Mouse (Mus musculus): ENCODE measurements around the gene F2r. TPM values are rescaled to one million over a fixed set of nuclear protein-coding genes. Genes with fewer than 3 reads are reported as not detected.

The F2r gene
- total RNA-seq, 1 experiment from 2014 or later, result 16.2 TPM

DNA sequence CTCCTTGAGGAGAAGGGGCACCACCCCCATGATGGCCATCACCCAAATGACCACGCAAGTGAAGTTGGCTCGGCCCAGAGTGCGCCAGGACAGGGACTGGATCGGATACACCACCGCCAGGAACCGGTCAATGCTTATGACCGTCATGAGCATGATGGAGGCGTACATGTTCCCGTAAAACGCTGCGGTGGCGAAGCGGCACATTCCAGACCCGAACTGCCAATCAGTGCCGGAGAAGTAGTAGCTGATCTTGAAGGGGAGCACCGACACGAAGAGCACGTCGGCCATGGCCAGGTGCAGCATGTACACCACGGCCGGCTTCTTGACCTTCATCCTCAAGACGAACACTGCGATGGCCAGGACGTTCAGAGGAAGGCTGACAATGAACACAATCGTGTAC, 14.0 kb downstream of the F2r start:
- no peak for ATAC-seq (replicated peaks; ENCODE audit: insufficient number of reproducible peaks, low FRiP score, low TSS enrichment, poor library complexity, severe bottlenecking)

DNA sequence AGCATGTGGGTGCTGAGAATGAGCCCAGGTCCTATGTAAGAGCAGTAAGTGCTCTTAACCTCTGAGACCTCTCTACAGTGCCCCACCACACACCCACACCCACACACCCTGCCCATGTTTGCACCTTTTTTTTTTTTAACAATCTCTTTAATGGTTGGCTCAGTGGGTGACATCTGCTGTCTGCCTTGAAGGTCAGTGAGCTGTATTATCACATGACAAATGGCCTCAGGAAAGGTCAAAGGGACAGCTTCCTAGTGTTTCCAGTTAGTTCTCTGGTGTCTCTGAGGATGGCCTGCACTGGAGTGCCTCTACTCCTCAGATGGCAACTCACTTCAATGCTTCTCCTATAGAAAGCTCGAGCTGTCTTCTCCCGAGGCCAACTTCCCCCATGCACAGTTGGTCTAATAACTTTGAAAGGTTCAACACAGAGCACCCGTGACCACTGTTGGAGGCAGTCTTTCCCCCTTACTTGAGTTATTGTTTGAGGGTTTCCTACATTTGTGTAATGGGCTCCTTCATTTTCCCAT, 18.4 kb downstream of the F2r start:
- ATAC-seq (replicated peaks; ENCODE audit: insufficient number of reproducible peaks, low FRiP score, low TSS enrichment, poor library complexity, severe bottlenecking), result no peak

DNA sequence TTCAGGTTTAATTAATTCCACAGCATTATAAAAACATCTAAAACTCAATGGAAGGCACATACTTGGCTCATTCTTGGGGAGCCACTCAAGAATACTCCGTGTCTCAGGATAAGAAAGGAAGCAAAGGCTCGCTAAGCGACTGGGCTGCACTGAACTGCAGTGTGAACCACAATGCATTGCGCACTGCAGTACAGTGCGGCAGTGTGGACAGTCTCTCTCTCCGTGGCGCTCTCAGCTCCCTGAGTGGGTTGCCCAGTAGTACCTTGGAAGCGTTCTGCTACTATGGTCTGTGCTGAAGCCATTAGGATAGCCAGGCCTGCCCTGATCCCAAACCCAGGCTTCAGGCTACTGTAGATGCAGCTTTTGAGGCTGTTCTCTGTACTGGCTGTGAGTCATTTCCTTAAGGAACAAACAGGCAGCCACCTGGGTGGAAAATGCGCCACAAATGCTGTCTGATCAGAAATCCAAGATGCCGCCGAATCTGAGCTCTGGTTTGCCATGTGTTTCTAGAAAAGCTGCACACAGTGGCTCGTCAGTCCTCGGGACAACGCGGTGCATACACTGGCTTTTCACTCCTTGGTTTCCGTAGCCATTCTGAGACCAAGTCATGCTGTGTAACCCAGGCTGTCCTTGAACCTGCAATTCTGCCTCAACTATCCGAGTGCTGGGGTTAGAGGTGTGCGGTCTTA, 19.9 kb downstream of the F2r start:
- no peak for ATAC-seq (replicated peaks; ENCODE audit: insufficient number of reproducible peaks, low FRiP score, low TSS enrichment, poor library complexity, severe bottlenecking)

DNA sequence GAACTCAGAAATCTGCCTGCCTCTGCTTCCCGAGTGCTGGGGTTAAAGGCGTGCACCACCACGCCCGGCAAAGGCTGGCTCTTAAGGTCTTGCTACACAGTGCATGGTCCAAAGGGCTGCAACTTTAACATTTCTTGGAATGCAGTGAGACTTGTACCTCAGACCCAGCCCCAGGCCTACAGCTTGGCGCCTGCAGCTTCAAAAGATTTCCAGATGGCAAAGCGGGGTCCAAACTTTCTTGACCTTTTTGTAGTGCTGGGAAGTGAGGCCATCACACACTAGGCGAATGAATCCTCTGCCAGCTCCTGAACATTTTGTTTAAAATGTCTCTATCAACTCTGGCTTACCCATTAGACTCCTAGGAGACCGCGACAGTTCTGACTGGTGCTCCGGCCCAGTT, 20.7 kb downstream of the F2r start:
- no peak for ATAC-seq (replicated peaks; ENCODE audit: insufficient number of reproducible peaks, low FRiP score, low TSS enrichment, poor library complexity, severe bottlenecking)

DNA sequence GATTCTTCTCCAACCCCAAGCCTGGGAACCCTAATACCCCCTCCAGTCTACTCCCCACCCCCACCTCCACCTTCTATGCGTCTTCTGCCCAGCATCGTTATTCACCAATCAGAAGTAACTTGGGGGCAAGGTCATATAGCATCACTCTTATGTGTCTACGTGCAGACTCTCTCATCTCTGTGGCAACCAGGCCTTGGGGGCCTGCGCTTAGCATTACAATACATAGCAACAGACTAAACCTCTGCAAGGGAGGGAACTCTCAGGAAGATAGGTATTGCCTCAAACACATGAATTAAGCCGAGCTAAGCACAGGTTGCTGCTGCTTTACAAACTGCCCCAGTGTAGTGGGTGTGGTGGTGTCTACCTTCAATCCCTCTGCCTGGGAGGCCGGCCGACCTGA, 21.6 kb downstream of the F2r start:
- ATAC-seq (replicated peaks; ENCODE audit: insufficient number of reproducible peaks, low FRiP score, low TSS enrichment, poor library complexity, severe bottlenecking), result no peak

DNA sequence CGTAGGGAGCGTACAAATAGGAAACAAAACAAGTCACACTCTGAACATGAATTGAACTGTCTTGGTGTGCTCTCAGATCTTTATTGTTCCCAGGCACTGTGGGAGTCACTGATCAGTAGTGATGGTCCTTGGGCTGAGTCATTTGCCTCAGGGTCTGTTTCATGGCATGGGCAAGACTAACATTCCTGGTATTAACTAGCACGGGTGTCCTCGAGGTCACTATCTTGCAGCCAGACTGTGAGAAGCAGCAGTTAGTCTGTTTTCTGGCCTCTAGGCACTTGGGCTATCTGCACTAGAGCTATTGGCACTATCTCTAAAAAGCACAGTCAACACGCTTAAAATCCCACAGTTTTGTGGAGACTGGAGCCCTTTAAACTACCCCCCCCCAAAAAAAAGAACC, 22.4 kb downstream of the F2r start:
- ATAC-seq (replicated peaks; ENCODE audit: insufficient number of reproducible peaks, low FRiP score, low TSS enrichment, poor library complexity, severe bottlenecking), result no peak

DNA sequence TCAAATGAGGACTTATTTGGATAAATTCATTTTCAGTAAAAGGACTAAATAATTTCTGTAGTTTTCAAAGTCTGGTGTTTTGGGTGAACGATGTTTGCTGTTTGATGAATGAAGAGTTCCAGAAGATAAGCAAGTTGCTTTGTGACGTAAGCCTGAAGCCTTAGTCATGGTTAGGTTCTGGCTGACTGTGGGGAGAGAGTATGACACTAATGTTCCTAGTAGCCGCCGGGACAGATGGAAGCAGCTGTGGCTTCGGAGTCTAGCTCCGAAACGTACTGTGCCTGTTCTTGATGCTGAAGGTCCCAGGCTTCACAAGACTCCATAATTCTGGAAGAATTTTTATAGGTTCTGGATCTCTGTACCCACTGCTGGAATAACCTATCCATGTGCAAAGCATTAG, 22.9 kb downstream of the F2r start:
- ATAC-seq (replicated peaks; ENCODE audit: insufficient number of reproducible peaks, low FRiP score, low TSS enrichment, poor library complexity, severe bottlenecking), result no peak

DNA sequence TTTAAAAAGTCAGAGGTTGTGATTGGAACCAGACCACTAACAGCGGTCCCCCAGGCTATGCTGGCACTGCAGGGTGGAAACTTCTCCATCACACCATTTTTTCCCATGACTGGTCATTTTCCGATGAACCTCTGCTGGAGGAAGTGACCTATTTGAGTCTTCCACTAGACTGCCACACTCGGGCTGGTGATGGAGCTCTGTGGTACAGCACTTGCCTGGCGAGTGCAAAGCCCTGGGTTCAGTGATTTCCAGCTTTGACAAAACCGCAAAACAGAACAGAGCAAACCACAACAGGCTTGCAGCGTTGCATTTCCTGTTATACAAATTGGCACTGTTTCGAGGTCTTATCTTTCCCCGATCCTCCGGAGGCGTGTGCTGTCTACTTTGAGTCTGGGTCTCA, 25.4 kb downstream of the F2r start:
- peak; percentile 56; the same call in 1 of the 2 replicates for ATAC-seq (replicated peaks; ENCODE audit: insufficient number of reproducible peaks, low FRiP score, low TSS enrichment, poor library complexity, severe bottlenecking)

DNA sequence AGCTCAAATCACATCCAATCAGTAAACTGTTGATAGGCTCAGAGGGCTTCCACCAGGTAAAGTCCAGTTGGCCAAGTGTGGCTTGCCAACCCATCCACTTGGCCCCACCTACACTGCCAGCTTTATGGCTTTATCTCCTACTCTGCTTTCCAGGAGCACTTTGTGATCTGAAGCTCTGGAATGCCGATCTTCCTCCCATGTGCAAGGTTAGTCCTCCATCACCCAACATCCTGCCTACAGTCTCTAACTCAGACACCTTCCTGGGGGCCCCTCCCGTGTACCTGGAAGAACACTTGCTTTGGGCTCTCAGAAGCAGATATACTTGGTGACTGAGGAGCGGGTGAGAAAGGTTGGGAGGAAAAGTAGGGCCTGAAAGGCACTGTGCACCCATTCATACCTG, 26.7 kb downstream of the F2r start:
- ATAC-seq (replicated peaks; ENCODE audit: insufficient number of reproducible peaks, low FRiP score, low TSS enrichment, poor library complexity, severe bottlenecking), result no peak

DNA sequence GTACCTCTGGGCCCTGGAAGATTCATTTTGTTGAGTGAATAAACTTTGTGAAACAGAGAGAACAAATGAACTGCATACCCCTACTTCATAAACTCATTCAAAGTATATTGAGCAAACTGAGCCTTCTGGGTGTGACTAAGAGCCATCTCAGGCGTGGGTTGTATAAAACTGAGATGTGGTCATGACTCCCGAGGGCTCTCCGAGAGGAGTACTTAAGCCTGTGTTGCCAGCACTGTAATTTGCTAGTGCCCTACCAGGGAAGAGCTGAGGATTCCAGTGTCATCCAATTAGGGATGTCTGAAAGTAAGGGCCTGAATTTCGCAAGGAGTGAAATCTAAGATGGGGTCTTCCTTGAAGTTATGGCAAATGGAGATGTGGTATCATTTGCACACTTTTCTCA, 30.7 kb downstream of the F2r start:
- ATAC-seq (replicated peaks; ENCODE audit: insufficient number of reproducible peaks, low FRiP score, low TSS enrichment, poor library complexity, severe bottlenecking), result no peak

DNA sequence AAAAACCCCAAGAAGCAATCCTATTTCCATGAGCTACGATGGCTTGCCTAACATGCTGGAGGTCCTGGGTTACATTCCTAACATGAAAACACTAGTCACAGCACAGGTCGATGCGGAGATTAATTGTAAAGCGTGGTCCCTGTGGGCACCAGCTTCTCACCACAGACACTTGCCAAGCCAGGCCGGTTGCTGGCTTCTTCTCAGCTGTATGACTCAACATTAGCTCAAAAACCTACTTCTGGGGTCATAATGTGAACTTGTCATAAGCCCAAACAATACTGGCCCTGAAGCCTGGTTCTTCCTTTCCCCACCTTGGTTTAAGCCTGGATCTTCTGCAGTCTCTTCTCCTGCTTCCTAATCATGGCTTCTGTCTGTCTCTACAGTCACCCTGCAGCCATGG, 33.4 kb downstream of the F2r start:
- ATAC-seq (replicated peaks; ENCODE audit: insufficient number of reproducible peaks, low FRiP score, low TSS enrichment, poor library complexity, severe bottlenecking), result no peak

DNA sequence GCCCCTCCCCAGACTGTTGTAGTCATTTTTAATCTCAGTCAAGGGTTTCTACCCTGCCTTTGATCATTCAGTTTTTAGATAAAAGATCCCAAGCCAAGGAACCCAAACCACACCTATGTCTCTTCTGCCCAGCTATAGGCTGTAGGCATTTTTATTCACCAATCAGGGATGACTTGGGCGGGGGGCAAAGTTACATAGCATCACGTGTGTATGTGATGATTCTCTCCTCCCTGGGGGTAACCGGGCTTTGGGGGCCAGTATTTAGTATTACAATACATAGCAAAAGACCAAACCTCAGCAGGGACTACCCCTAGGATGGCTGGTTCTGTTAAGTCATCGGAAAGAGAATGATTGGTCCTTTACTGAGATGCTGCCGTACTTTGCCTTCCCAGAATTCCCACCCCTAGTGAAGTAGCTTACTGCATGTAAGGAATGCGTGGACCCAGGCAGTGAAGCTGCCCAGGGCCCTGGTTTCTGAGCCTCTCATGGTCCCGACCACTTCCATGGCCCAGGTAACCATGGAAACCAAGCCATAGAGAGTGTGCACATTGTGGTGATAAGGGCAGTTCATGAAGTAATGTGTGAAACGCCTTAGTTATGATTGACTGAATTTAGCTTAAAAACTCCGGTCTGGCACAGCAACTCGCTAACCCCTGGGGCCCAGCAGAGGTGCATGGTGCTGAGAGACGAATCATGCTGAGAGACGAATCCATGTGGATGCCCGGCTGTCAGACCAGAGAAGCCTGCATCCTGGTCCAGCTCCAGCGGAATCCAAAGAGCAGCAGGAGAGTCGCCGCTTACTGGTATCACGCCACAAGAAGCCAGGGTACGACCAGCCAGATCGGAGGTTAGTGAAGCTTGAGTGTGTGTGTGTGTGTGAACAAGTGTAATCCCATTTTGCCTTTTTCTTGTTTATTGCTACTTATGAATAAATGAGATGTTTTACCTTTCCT, 34.8 kb downstream of the F2r start:
- ATAC-seq (replicated peaks; ENCODE audit: insufficient number of reproducible peaks, low FRiP score, low TSS enrichment, poor library complexity, severe bottlenecking), result no peak

DNA sequence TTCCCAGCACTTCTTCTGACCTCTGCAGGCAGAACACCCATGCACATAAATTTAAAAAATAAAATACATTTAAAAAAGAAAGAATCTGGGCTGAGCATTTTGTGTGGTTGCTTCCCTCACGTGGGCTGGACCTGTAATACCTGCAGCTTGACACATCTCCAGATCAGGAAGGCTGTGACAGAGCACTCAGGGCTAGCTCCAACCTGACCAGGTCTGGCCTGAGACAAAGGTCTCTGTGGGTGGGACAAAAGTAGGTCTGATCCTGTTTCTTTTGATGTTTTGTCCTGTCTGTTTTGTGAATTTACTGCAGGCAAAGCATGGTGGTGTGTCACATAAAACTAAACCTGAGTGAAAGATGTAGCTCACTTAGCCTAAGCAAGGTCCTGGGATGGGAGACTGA, 36.4 kb downstream of the F2r start:
- ATAC-seq (replicated peaks; ENCODE audit: insufficient number of reproducible peaks, low FRiP score, low TSS enrichment, poor library complexity, severe bottlenecking), result no peak

DNA sequence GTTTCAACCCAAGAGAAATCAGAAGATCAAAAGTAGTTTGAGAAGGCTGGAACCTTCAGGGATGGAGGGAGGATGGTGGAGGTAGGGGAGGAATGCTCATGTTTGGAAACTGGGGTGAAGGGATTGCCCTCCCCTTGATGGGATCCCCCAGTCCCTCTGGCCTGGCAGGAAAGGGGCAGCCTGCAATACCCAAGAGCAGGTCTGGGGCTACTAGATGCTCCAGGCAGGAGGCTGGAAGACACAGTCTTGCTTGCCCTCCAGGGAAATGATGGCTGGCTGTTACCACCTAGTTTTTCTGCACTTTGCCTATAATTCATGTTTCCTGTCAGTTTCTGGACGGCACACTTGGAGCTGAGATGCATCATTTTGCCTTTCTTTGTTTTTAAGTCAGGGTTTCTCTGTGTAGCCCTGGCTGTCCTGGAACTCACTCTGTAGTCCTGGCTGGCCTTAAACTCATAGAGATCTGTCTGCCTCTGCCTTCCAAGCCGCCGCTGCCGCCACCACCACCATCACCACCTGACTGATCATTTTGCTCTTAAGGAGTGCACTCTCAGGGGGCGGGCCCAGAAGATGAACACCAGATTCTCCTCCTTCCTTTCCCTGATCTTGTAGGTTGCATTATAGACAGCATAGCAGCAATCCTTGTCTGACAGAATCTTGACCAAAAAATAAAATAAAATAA, 40.1 kb downstream of the F2r start:
- ATAC-seq (replicated peaks; ENCODE audit: insufficient number of reproducible peaks, low FRiP score, low TSS enrichment, poor library complexity, severe bottlenecking), result no peak

DNA sequence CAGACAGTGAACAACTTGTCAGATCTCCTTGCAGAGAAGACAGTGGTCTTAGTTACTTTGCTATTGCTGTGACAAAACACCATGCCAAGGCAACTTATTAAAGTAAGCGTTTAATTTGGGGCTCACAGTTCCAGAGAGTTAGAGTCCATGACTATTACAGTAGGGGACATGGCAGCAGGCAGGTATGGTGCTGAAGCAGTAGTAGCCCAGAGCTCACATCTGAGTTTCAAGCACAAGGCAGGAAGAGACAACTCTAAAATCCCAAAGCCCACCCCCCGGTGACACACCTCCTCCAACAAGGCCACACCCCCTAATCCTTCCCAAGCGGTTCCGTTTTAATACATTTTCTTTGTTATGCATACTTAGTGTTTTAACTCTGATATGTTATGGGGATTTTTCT, 47.4 kb downstream of the F2r start:
- ATAC-seq (replicated peaks; ENCODE audit: insufficient number of reproducible peaks, low FRiP score, low TSS enrichment, poor library complexity, severe bottlenecking), result no peak

DNA sequence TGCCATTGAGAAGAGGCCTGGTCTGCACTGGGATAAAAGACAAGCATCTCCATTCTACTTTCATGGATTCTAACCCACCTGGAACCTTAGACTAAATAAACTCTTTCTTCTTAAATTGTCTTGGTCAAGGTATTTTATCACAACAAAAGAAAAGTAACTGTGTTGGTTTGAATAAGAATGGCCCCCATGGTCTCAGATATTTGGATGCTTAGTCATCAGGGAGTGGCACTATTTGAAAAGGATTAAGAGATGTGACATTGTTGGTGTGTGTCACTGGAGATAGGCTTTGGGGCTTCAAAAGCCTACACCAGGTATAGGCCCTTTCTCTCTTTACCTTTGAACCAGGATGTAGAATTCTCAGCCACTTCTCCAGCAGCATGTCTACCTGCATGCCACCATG, 49.0 kb downstream of the F2r start:
- no peak for ATAC-seq (replicated peaks; ENCODE audit: insufficient number of reproducible peaks, low FRiP score, low TSS enrichment, poor library complexity, severe bottlenecking)

DNA sequence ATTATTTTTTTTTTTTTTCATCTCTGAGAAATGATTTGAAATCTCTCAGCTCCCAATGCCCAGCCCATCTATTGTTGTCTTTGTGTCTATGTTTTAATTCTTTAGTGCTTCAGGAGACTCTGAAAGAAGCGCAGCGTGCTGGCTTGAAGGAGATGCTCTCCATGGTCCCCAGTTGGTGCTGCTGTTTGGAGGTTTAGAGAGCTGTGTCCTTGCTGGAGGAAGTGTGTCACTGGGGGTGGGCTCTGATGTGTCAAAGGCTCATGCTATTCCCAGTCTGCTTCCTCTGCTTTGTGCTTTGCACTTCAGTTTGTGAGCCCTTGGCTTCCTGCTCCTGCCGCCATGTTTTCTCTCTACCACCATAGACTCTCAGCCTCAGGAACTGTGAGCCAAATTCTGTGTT, 50.0 kb downstream of the F2r start:
- no peak for ATAC-seq (replicated peaks; ENCODE audit: insufficient number of reproducible peaks, low FRiP score, low TSS enrichment, poor library complexity, severe bottlenecking)

DNA sequence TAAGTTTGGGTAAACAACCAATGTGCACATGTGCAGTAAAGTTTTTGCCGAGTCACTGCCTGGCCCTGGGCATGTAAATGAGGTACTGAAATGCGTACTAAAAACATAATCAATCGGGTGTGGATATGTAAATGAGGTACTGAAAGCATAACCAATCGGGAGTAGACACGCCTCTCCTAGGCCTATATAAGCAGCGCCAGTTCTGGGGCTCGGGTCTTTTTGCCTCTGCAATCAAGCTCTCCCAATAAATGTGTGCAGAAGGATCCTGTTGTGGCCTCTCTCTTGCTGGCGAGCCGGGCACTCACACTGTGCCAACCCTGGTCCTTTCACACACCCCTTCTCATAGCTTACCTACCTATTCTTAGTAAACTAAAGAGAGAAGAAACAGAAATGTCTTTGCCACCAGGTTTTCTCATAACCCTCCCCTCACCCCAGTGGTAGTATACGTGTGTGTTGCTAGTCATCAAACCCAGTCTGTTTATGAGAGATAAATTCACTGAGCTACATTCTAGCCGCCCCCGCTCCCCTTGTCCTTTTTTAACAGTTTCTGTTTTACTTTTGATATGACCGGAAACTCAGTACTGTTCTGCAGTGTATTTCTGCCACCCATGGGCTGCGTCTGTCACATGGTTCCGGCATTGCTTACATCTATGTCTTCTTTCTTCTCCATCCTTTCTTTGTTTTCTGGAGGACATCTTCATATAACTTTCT, 51.3 kb downstream of the F2r start:
- 0 out of 2 replicates have a peak, but pooled peaks have one; percentile 9 for ATAC-seq (replicated peaks; ENCODE audit: insufficient number of reproducible peaks, low FRiP score, low TSS enrichment, poor library complexity, severe bottlenecking)

DNA sequence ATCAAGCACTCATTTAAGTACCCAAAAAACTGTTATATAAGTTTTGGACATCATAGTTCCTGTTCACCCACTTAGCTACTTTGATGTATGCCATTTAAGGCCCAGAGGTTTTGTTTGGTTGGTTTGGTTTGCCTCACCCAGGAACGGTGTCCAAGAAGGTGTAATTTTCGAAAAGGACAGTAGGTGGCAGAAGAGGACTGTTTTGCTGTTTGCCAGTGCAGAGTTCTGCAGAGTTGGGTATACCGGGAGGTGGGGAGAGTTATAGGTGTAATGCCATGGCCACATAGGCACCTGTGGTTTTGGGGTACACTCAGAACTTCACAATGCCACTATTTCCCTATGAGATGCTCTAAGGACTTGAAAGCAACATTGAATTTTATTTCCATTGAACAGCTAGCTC, 54.6 kb downstream of the F2r start:
- peak; percentile 80 for ATAC-seq (replicated peaks; ENCODE audit: insufficient number of reproducible peaks, low FRiP score, low TSS enrichment, poor library complexity, severe bottlenecking)
